Mouse (Mus musculus): ENCODE data around the gene Lck. TPM values are rescaled to one million over a fixed set of nuclear protein-coding genes. Genes with fewer than 3 reads are reported as not detected.

The Lck gene
- total RNA-seq (2021), result not detected
- long read RNA-seq, experiment 1, result 0 reads
- long read RNA-seq, experiment 2, result 0 reads

DNA sequence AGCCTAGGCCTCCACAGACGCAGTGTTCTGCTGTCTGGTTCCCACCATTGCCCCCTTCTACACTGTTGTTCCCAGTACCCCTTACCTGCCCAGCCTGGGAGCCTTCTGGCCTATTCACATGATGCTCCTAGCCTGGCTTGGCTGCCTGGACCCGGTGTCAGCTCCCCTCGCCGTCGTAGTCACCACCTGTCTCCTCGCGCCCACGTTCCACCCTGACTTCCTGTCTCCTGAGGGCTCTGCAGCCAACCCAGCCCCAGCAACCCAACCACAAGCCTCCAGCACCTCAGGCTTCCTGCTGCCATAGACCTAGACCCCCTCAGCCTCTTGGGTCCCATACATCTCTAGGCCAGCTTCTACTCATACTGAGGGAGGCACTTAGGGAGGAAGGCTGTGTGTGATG lies at the start of gene Lck:
TSS of gene Lck (minus strand) at position 212 of the 400 bp plus-strand sequence.
- H3K4me3 ChIP-seq, result no peak within 1 kb of the TSS
- DNase-seq, result no peak
- intact Hi-C loops (cut with DNase I), result no loop called here
- H3K27ac ChIP-seq, result no peak within 1 kb of the TSS
- no peak for TF ChIP-seq CTCF (IDR thresholded peaks at IDR 0.05)

DNA sequence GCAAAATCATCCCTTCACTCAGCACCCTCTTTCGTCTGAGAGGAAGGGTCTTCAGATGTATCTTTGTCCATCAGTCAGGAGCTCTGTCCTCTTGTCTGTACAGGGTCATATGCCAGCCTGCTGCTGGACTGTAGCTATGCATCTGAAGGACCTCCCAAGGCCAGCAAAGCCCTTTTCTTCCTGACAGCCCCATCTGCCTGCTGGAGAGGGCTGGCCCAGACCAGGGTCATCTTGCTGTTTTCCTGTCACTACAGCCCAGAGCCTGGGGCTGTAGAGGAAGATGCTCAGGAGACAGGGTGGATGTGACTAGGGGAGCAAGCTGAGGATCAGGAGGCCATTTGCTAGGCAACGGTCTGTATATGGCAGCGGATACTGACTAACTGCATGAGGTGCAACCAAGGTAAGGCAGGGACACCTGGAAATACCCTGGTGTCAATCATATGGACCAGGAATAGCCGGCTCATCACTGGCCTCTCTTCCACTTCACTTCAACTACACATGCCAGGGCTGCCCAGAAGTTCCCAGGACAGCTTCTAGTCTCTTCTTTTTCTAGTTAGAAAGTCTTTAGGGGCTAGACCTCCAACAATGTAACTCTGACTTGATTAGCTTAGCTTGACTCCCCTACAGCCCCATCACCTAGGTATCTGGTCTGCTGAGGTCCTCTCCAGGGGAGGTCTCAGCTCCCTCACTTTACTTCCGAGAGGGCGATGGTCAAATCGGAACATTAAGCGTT lies 49.5 kb upstream of the Lck start:
- Histone ChIP-seq H3K27ac (peak overlapping the region; percentile 96), H3K4me3 (peak overlapping the region; percentile 86)
- no peak for DNase-seq
- intact Hi-C loops (cut with DNase I), result no loop called here
- no peak for TF ChIP-seq CTCF (IDR thresholded peaks at IDR 0.05)

DNA sequence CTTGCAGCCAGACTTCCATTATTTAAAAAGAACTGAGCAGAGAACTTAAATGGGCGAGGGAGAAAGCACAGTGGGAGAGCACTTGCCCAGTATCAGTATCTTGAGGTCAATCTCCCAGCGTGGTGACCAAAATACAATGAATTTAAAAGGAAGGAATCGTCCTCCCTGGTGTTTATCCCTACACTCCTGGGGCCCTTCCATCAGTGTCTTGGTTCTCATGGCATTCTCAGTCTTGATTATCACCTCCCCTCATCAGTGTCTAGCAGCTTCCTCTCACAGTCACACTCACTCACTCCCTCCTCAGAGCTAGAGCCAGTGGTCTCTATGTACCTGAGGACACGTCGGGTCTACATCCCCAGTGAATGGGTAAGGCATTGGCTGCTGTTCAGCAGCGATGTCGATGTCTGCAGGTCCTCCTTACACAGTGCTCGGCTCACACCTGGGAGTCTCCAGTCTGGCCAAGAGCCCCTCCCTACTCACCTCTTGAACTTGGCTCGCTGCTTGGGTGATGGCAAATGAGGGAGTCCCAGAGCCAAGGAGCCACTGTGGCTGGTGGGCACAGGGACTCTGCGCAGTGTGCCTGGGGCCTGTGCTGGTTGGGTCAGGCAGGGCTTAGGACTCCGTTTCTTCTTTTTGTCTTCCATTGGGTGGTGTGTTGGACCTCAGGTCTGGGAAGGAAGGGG lies 48.8 kb upstream of the Lck start:
- intact Hi-C loops (cut with DNase I), result no loop called here
- Histone ChIP-seq H3K27ac (peak overlapping the region; percentile 96), H3K4me3 (peak overlapping the region; percentile 86)
- DNase-seq, result no peak
- no peak for TF ChIP-seq CTCF (IDR thresholded peaks at IDR 0.05)

DNA sequence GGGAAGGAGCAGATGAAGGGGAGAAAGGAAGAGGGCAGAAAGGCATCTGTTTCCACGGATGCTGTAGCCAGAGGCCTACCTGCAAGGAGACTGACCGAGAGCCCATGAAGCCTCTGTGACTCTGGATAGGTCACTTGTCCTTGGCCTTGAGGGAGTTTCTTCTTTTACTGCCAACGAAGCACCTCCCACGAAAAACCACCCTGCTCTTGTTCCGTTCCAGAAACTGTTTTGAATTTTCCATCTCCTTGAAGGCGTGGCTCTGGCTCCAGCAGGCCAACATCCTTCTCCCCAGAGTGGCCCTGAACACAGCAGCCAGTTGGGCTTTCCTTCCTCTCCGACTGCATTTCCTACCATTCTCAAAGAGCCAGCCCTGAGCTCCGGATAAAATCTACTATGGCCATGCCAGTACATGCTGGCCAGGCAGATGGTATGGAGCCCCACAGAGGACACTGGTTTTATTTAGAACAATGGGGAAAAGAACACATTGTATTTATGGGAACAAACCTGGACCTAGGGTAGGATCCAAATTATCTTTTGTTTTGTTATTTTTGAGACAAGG lies 47.9 kb upstream of the Lck start:
- Histone ChIP-seq H3K27ac (peak overlapping the region; percentile 96), H3K4me3 (peak overlapping the region; percentile 86)
- DNase-seq, result peak; percentile 60
- TF ChIP-seq CTCF (IDR thresholded peaks at IDR 0.05), result no peak
- intact Hi-C loops (cut with DNase I), result no loop called here

DNA sequence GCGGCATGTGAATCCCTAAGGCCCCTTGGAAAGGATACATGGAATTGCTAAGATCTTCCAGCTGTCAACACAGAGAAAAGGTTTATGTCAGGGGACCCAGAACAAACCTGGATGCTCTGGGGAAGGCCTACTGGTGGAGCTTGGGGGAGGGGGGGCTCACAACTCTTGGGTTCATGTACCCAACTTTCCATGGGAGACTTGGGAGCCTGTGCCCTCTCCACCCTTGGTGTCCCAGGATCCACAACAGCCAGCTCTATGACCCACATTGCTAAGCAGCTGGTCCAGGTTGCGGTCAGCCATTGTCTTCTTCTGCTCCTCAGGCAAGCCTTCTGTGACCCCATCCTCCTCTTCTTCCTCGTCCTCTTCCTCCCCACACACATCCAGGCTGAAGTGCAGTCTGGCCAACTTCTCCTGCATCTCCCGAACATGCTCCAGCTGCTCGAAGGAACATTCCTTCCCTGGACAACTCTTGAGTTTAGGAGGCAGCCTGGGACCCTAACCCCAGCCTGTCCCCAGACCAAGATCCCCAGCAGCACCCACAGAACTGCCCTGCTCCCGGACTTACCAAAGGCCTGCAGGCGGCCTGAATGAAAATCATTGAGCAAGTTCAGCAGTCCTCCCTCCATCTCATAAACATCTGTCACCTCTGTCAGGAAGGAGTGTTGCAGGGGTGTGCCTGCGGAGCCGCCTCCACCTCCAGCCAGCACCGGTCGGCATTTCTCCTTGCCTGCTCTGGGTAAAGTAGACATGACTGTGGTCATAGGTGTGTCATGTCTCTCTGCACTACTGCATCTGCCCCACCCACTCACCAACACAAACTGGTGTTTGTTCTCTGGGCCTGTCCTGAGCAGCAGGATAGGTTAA lies 47.2 kb upstream of the Lck start:
- intact Hi-C loops (cut with DNase I), result no loop called here
- peak overlapping the region; percentile 96 for H3K27ac ChIP-seq
- H3K4me3 ChIP-seq, result peak overlapping the region; percentile 86
- TF ChIP-seq CTCF (IDR thresholded peaks at IDR 0.05), result no peak
- DNase-seq, result no peak

DNA sequence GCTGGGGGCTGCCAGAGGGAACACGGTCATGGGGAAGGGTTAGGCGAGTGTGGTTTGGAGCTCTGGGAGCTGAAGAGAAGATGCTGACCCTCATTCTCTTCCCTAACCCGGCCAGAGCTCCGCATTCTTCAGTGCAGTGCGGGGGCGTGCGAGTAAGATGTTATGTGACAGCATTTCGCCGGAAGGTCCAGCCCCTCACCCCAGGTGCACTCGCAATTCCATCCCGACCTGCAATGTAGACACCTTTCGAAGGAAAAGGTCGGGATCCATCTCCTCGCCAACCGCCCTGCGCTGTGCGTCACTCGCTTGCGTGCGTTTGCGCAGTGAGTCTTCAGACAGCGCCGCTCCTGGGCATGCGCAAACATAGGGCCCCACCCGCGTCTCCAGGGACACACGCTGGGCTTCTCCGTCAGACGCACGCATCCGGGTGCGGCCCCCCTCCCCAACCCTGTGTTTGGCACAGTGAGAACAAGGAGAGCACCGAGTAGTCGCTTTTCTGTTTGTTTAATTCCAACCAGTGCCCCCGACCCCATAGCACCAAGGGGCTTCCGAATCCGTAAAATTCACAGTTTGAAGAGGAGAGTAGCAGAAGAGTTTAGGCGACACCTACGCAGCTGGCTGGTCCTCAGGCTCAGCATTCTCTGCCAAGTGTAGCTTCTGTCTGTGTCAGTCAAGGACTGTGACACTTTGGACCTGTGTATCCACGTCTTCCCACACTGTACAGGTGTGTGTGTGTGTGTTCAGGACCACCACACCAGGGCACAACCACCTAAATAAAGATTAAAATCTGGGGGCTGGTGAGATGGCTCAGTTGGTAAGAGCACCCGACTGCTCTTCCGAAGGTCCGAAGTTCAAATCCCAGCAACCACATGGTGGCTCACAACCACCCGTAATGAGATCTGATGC lies 45.6 kb upstream of the Lck start, which contains the start of gene Iqcc:
TSS of gene Iqcc (minus strand) at position 314 of the 906 bp plus-strand sequence.
- intact Hi-C loops (cut with DNase I), result no loop called here
- no peak for TF ChIP-seq CTCF (IDR thresholded peaks at IDR 0.05)
- Histone ChIP-seq H3K27ac (peak within 1 kb of the TSS; percentile 96), H3K4me3 (peak within 1 kb of the TSS; percentile 79)
- DNase-seq, result peak; percentile 98

DNA sequence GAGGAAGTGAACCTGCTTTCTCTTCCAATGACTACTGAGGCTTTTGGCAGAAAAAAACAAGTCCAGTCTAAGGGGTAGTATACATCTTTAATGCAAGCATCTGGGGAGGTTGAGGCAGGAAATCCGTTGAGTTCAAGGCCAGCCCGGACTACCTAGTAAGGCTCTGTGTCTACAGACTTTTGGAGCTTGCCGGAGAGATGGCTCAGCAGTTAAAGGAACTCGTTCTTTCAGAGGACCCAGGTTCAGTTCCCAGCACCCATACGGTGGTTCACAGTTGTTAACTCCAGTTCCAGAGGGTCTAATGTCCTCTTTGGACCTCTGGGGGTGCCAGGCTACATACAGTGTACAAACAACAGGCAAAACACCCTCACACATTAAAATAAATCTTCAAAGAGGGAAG lies 44.6 kb upstream of the Lck start:
- DNase-seq, result no peak
- TF ChIP-seq CTCF (IDR thresholded peaks at IDR 0.05), result no peak
- Histone ChIP-seq H3K4me3 (peak overlapping the region; percentile 79), H3K27ac (peak overlapping the region; percentile 96)
- intact Hi-C loops (cut with DNase I), result no loop called here

DNA sequence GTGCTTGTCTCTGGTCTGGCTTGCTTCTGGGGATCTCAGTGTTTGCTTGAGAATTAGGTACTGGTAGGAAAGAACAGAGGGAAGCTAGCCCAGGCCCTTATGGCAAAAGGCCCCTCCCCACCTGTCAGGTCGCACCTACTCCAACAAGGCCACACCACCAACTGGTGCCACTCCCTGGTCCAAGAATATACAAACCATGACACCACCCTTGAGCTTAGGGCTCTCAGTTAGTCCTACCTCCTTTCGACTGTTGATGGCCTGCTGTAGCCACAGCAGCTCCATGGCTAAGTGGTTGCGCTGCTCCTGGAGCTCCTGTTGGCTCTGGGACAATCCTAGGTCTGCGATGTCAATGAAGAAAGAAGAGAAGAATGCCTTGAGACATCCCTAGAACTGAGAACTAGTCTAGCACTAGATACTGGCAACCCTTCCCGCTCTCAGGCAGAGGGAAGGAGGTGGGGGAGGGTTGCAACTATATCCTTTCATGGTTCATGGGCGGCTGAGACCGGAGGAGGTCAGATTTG lies 43.7 kb upstream of the Lck start:
- no peak overlapping the region for H3K4me3 ChIP-seq
- TF ChIP-seq CTCF (IDR thresholded peaks at IDR 0.05), result no peak
- H3K27ac ChIP-seq, result no peak overlapping the region
- DNase-seq, result no peak
- intact Hi-C loops (cut with DNase I), result no loop called here

DNA sequence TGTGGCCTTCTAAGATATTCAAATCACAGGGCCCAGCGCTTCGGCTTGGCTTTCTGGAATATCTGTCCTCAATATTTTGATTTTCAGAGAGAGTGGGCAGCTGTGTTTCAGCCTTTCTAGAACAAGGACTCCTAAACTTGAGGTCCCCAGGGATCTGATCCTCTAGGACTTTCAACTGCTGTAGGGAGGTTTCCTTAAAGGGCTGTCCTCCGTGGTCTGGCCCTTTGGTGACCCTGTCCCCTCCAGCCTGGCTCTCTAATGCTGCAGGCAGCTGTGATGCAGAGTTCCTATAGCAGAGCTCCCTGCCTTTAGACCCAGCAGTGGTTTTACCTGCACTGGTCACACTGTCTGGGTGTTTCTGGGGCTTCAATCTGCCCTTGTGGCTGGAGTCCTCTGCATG lies 43.2 kb upstream of the Lck start:
- no peak for DNase-seq
- intact Hi-C loops (cut with DNase I), result no loop called here
- no peak for TF ChIP-seq CTCF (IDR thresholded peaks at IDR 0.05)
- no peak overlapping the region for H3K27ac ChIP-seq
- no peak overlapping the region for H3K4me3 ChIP-seq

DNA sequence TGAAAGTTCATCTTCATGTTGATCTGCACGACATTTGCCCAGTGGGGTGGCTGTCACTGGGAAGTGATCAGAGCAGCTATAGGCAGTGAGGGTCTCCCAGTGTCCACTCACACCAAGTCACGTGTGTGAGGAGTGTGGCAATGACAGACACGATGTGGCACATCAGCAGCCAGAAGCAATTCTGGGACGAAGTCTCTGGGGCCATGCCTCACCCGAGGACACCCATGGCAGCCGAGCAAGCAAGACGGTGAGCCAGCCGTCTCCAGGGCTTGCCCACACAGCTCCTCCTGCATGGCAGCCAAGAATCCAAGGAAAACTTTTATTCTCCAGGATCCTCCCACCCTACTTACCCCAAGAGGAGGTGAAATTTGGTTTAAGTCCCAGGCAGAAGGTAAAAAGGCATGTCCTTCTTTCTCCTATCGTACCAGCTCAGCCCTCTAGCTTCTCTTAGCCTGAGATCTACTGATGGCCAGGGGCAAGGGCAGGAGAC lies 42.4 kb upstream of the Lck start:
- no peak for TF ChIP-seq CTCF (IDR thresholded peaks at IDR 0.05)
- Histone ChIP-seq H3K27ac (peak overlapping the region; percentile 20; the same call in 1 of the 2 replicates), H3K4me3 (no peak overlapping the region)
- DNase-seq, result no peak
- intact Hi-C loops (cut with DNase I), result no loop called here

DNA sequence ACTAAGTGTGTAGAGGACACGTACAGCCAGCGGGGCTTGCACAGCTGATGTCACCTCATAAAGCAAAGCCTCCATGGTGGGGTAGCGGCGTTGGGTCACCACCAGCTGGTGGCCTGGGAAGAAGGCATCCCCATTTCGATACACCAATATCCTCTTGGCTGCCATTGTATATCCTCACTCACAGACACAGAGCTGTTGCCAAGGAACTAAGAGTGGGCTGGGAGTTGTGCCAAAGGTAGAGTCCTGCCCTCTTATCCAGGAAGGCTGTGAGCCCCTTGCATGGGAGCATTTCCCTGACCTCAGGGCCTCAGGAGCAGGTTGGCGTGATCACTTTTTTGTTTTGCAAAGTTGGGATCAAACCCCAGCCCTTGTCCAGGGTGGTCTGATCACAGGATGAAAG lies 40.7 kb upstream of the Lck start, which contains the start of gene Dcdc2b:
TSS of gene Dcdc2b (minus strand) at position 165 of the 400 bp plus-strand sequence.
- no peak for TF ChIP-seq CTCF (IDR thresholded peaks at IDR 0.05)
- DNase-seq, result no peak
- intact Hi-C loops (cut with DNase I), result no loop called here
- H3K4me3 ChIP-seq, result no peak within 1 kb of the TSS
- H3K27ac ChIP-seq, result no peak within 1 kb of the TSS

All from gastrocnemius, adult 2 months (tissue).